Mouse (Mus musculus): Measurements from ENCODE around the gene Gpatch3. TPM values are rescaled to one million over a fixed set of nuclear protein-coding genes. Genes with fewer than 3 reads are reported as not detected.

The Gpatch3 gene
- polyA plus RNA-seq, 1 experiment from 2014 or later: 8.7 TPM

- Histone ChIP-seq H3K36me3 (replicated peaks) (peaks cover 30% of the 10 kb centered on the region), H3K9me3 (no peaks in the 10 kb centered on the region), H3K4me3 (replicated peaks) (no peak overlapping the region), H3K9ac (no peak overlapping the region), H3K4me1 (peaks cover 16% of the 10 kb centered on the region), H3K27me3 (no peaks in the 10 kb centered on the region), H3K27ac (peak overlapping the region; percentile 8; the same call in 1 of the 2 replicates), H3K4me2 (no peak overlapping the region)
- no peak for ATAC-seq (ENCODE audit: low FRiP score)
- whole genome bisulfite sequencing: 93% methylated on average over 14 of the region's 14 CpGs
Observed at GRCm38 (mm10) chr4:133627039-133627438, 52.5 kb downstream of the Gpatch3 start.

- H3K4me2 ChIP-seq: no peak overlapping the region
- no peaks in the 10 kb centered on the region for H3K27me3 ChIP-seq
- H3K4me1 ChIP-seq: peaks cover 25% of the 10 kb centered on the region
- 86% methylated on average over 2 of the region's 2 CpGs for WGBS
- H3K36me3 ChIP-seq (replicated peaks): peaks cover 30% of the 10 kb centered on the region
- no peak overlapping the region for H3K9ac ChIP-seq
- no peak for ATAC-seq (ENCODE audit: low FRiP score)
- H3K9me3 ChIP-seq: no peaks in the 10 kb centered on the region
- H3K27ac ChIP-seq: no peak overlapping the region
- H3K4me3 ChIP-seq (replicated peaks): no peak overlapping the region
Observed at GRCm38 (mm10) chr4:133628517-133628916, 54.0 kb downstream of the Gpatch3 start.

GRCm38 (mm10) chr4:133629191-133629590 is 54.6 kb downstream of the Gpatch3 start:
- no peak for ATAC-seq (ENCODE audit: low FRiP score)
- H3K9me3 ChIP-seq: no peaks in the 10 kb centered on the region
- H3K27me3 ChIP-seq: no peaks in the 10 kb centered on the region
- H3K9ac ChIP-seq: no peak overlapping the region
- peaks cover 28% of the 10 kb centered on the region for H3K4me1 ChIP-seq
- 92% methylated on average over 7 of the region's 7 CpGs for WGBS
- H3K36me3 ChIP-seq (replicated peaks): peaks cover 29% of the 10 kb centered on the region
- H3K4me2 ChIP-seq: no peak overlapping the region
- no peak overlapping the region for H3K27ac ChIP-seq
- no peak overlapping the region for H3K4me3 ChIP-seq (replicated peaks)

GRCm38 (mm10) chr4:133630326-133630920 is 55.9 kb downstream of the Gpatch3 start:
- peaks cover 28% of the 10 kb centered on the region for H3K4me1 ChIP-seq
- H3K4me2 ChIP-seq: no peak overlapping the region
- 92% methylated on average over 8 of the region's 8 CpGs for WGBS
- peaks cover 18% of the 10 kb centered on the region for H3K36me3 ChIP-seq (replicated peaks)
- peak overlapping the region; percentile 21; the same call in 1 of the 2 replicates for H3K9ac ChIP-seq
- H3K9me3 ChIP-seq: no peaks in the 10 kb centered on the region
- no peaks in the 10 kb centered on the region for H3K27me3 ChIP-seq
- no peak for ATAC-seq (ENCODE audit: low FRiP score)
- H3K4me3 ChIP-seq (replicated peaks): no peak overlapping the region
- H3K27ac ChIP-seq: no peak overlapping the region

GRCm38 (mm10) chr4:133631071-133631768 is 56.7 kb downstream of the Gpatch3 start:
- H3K36me3 ChIP-seq (replicated peaks): peaks cover 10% of the 10 kb centered on the region
- H3K27me3 ChIP-seq: no peaks in the 10 kb centered on the region
- H3K9me3 ChIP-seq: no peaks in the 10 kb centered on the region
- no peak overlapping the region for H3K4me3 ChIP-seq (replicated peaks)
- H3K4me1 ChIP-seq: peaks cover 28% of the 10 kb centered on the region
- no peak overlapping the region for H3K4me2 ChIP-seq
- WGBS: 84% methylated on average over 14 of the region's 14 CpGs
- no peak overlapping the region for H3K27ac ChIP-seq
- ATAC-seq (ENCODE audit: low FRiP score): no peak
- peak overlapping the region; percentile 33; the same call in 1 of the 2 replicates for H3K9ac ChIP-seq

GRCm38 (mm10) chr4:133631769-133632411 is 57.3 kb downstream of the Gpatch3 start:
- peak overlapping the region; percentile 93 for H3K4me2 ChIP-seq
- peaks cover 28% of the 10 kb centered on the region for H3K4me1 ChIP-seq
- peak overlapping the region; percentile 79 for H3K4me3 ChIP-seq (replicated peaks)
- no peaks in the 10 kb centered on the region for H3K27me3 ChIP-seq
- no peak for ATAC-seq (ENCODE audit: low FRiP score)
- no peaks in the 10 kb centered on the region for H3K9me3 ChIP-seq
- peaks cover 3% of the 10 kb centered on the region for H3K36me3 ChIP-seq (replicated peaks)
- peak overlapping the region; percentile 88 for H3K9ac ChIP-seq
- 51% methylated on average over 9 of the region's 9 CpGs for WGBS
- no peak overlapping the region for H3K27ac ChIP-seq

GRCm38 (mm10) chr4:133632483-133633327 is 58.2 kb downstream of the Gpatch3 start:
- Histone ChIP-seq H3K9ac (peak overlapping the region; percentile 88), H3K27me3 (no peaks in the 10 kb centered on the region), H3K27ac (peak overlapping the region; percentile 66), H3K9me3 (no peaks in the 10 kb centered on the region), H3K4me2 (peak overlapping the region; percentile 93), H3K4me1 (peaks cover 28% of the 10 kb centered on the region), H3K4me3 (replicated peaks) (peak overlapping the region; percentile 79), H3K36me3 (replicated peaks) (no peaks in the 10 kb centered on the region)
- peak; percentile 80 for ATAC-seq (ENCODE audit: low FRiP score)
- 1% methylated on average over 53 of the region's 69 CpGs for WGBS

GRCm38 (mm10) chr4:133633332-133634042 is 58.9 kb downstream of the Gpatch3 start:
- no peaks in the 10 kb centered on the region for H3K9me3 ChIP-seq
- H3K27ac ChIP-seq: peak overlapping the region; percentile 66

More at GRCm38 (mm10) chr4:133633332-133634042, 58.9 kb downstream of the Gpatch3 start:
- peak; percentile 91 for ATAC-seq (ENCODE audit: low FRiP score)
- Histone ChIP-seq H3K27me3 (no peaks in the 10 kb centered on the region), H3K4me1 (peaks cover 28% of the 10 kb centered on the region), H3K4me2 (peak overlapping the region; percentile 93), H3K9ac (peak overlapping the region; percentile 88), H3K4me3 (replicated peaks) (peak overlapping the region; percentile 79), H3K36me3 (replicated peaks) (no peaks in the 10 kb centered on the region)
- 14% methylated on average over 24 of the region's 47 CpGs for WGBS

Small RNA genes within 50 kb of the gene (microRNA-seq; reads per million reads assigned to microRNA genes)
- not detected for gene Gm23158

Other genes starting within 250 kb of the Gpatch3 start
- 21.1 and 22.9 TPM in 2 replicates for gene Wdtc1, start 221.3 kb upstream of the Gpatch3 start, polyA plus RNA-seq (2016; fragmentation: Nextera tagmentation; extraction: Ambion mirVana)
- gene Slc9a1, start 205.0 kb upstream of the Gpatch3 start, polyA plus RNA-seq (2016; fragmentation: Nextera tagmentation; extraction: Ambion mirVana): 7.2 and 8.3 TPM in 2 replicates
- gene Tent5b, start 94.6 kb upstream of the Gpatch3 start, polyA plus RNA-seq (2016; fragmentation: Nextera tagmentation; extraction: Ambion mirVana): 0.24 and 0.50 TPM in 2 replicates
- gene Trnp1, start 76.2 kb upstream of the Gpatch3 start, polyA plus RNA-seq (2016; fragmentation: Nextera tagmentation; extraction: Ambion mirVana): 0.97 and 2.2 TPM in 2 replicates
- 1.4 and 1.7 TPM in 2 replicates for gene Kdf1, start 55.8 kb upstream of the Gpatch3 start, polyA plus RNA-seq (2016; fragmentation: Nextera tagmentation; extraction: Ambion mirVana)
- gene Nudc, start 28.7 kb upstream of the Gpatch3 start, polyA plus RNA-seq (2016; fragmentation: Nextera tagmentation; extraction: Ambion mirVana): 393 and 406 TPM in 2 replicates
- not detected in 2 replicates for gene Nr0b2, start 21.4 kb upstream of the Gpatch3 start, polyA plus RNA-seq (2016; fragmentation: Nextera tagmentation; extraction: Ambion mirVana)
- gene Gpn2, start 9.6 kb downstream of the Gpatch3 start, polyA plus RNA-seq (2016; fragmentation: Nextera tagmentation; extraction: Ambion mirVana): 26.0 and 26.6 TPM in 2 replicates
- 3.9 and 6.8 TPM in 2 replicates for gene Sfn, start 27.4 kb downstream of the Gpatch3 start, polyA plus RNA-seq (2016; fragmentation: Nextera tagmentation; extraction: Ambion mirVana)
- 2.8 and 4.6 TPM in 2 replicates for gene Zdhhc18, start 75.4 kb downstream of the Gpatch3 start, polyA plus RNA-seq (2016; fragmentation: Nextera tagmentation; extraction: Ambion mirVana)
- gene Pigv, start 97.9 kb downstream of the Gpatch3 start, polyA plus RNA-seq (2016; fragmentation: Nextera tagmentation; extraction: Ambion mirVana): 17.3 and 18.0 TPM in 2 replicates
- 50.4 and 51.5 TPM in 2 replicates for gene Arid1a, start 182.0 kb downstream of the Gpatch3 start, polyA plus RNA-seq (2016; fragmentation: Nextera tagmentation; extraction: Ambion mirVana)

Measured in forebrain, embryonic 12.5 days (tissue).